Mouse (Mus musculus) left cerebral cortex, postnatal 10 days (tissue): ENCODE measurements around the gene Kat5. TPM values are rescaled to one million over a fixed set of nuclear protein-coding genes. Genes with fewer than 3 reads are reported as not detected.

Source experiments
- DNase-seq, 2 experiments: peaks; one replicate each; pipeline ENCODE4 v3.0.0; 2021 to 2022; ENCODE audit warnings: low spot score in 2 of 2, mixed read lengths in 1 of 2; ENCODE audit errors: extremely low spot score in 1 of 2
- intact Hi-C: fragments of 180-260 bp; cut with DNase I; formaldehyde crosslinking; loops from one replicate; pipeline ENCODE4 v1.15.1; 2025
- total RNA-seq, 2 experiments: library from RNA; stranded (reverse); gene quantifications; 2 replicates each; pipeline ENCODE4 v1.2.3; 2021

Gene Kat5
- total RNA-seq, 2 experiments from 2014 or later, result 70.9 to 79.7 TPM

DNA sequence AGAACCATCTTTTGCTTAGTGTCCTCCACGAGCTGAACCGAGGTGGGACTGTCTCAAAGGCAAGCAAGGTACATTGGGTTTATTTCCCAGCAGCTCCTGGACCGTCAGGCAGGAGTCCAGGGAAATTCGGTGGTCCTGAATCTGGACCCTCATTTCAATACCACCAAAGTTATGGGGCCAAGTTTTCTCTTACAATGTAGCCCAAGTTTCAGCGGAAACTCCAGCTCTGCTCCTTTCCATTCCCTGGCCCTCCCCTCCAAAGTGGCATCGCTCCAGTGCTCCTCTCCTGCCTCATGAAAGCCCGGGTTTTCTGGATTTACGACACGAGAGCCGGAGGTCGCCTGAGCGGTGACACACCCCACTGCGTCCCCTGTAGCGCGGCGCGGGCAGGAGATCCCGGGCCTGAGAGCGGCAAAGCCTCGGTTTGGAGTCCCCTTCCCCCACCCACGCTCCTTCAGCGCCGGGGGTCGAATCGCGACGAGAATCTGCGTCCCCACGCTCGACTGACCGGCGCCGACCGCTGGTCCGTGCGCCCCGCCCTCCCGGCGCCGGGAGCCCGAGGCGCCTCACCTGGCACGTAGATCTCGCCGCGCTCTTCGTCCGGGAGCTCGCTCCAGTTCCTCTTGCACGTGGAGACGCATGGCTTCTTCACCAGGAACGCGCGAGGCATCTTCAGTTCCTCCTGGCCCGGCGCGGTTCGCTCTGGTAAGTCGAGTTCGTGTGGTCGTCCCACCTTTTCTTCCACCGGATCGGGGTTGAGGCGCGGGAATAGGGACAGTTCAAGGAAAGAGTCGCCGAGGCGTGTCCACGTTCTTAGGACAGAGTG, 50.2 kb downstream of the Kat5 start:
- DNase-seq, result no peak
- intact Hi-C loops, result no loop called here

DNA sequence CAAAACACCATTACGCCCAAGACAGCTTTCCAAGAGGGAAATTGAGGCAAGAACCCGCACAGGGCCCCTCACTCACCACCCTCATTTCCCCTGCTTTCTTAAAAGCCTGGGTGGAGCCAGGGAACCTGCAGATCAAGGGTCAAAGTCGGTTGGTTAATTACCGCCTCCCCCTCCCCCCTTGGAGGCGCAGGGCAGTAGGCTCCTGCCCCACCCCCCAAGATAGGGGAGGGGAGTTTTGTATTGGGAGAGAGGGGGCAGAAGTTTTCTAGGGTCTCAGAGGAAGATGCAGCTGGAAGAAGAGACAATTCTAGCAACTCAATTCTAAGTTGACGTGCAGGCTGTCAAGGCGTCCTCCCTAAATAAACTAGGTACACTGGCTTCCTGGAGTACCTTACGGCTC, 50.8 kb downstream of the Kat5 start:
- intact Hi-C loops, result no loop called here

DNA sequence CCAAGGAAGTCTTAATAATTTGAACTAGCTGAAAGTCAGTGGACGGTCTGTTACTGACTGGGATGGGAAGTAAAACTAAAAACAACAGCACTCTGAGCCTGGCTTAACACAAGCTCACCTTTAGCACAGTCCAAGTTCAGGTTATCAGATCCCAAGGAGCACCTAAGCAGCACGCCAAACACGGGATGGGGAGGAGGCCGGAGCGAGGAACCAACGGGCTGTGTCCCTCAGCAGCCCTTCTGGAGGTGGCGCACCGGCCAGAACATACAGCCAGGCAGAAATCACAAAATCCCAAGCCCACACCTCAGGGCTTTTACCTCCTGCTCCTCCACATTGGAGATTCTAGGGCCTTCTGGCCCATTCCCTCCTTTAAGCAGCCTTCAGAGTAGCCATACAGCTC, 51.3 kb downstream of the Kat5 start:
- DNase-seq, result no peak
- intact Hi-C loops, result no loop called here

More for the DNA sequence above, 50.8 kb downstream of the Kat5 start:
- no peak for DNase-seq

DNA sequence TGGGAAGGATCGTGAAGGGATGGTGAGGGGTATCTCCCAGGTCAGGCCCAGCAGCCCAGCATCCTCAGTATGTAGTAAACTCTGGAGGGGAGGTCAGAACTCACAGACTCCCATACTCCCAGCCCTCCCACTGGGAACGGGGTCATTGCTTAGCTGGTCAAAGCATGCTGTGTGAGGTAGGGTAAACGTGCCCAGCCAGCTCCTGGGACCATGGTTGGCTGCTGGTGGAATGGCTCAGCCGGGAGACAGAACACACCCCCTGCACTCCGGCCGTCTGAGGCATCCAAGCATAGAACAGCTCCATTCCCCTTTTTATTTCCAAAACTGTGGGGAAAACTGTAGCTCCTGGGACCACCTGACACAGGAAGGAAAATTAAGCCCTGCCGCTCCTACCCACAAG, 51.9 kb downstream of the Kat5 start:
- intact Hi-C loops, result no loop called here
- DNase-seq, result no peak

DNA sequence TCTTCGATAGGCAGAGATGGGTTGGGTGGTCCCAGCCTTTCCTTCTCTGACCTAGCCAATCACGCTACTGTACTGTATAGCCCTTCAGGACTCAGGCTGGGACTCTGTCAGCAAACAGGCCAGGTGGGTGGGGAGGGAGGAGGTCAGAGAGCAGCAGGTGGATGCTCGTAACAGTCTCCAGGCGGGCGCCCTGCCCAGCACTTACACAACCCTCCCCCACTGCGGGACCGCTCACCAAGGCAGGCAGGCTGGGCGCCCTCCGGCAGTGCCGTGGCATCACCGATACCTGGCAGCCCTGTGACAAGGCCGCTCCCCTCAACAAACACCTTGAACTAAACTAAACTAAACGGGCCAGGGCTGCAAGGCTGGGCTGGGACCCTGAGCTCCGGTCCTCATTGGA, 55.8 kb downstream of the Kat5 start:
- intact Hi-C loops, result no loop called here
- DNase-seq, result no peak

DNA sequence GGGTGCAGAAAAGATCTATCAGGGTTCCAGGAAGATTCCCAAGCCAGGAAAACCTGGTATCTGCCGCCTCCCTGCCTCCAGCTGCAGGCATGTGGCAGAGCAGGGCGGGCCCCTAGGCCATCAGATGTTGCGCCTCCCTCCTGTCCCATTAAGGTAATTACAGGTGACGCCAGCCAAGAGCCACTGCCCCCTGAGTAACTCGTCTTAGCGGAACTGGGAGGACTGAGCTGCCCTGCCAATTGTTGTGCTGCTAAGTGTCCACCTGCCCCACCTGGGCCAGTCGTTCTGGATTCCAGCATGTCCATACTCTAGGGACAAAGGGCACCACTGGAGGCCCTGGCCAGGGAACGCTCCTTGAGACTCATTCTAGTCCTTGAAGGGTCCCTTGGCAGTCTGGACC, 56.2 kb downstream of the Kat5 start:
- DNase-seq, result no peak
- intact Hi-C loops, result no loop called here

Other genes with a start within 250 kb of the Kat5 start
- gene Eif1ad, start 243.5 kb downstream of the Kat5 start, total RNA-seq, result 10 to 100 TPM; 30.0 to 31.0 TPM
- gene Banf1, start 243.1 kb downstream of the Kat5 start, total RNA-seq, result 100 to 1,000 TPM; 113 to 124 TPM
- gene Sart1, start 221.5 kb downstream of the Kat5 start, total RNA-seq, result 10 to 100 TPM; 80.1 to 97.5 TPM
- gene Tsga10ip, start 207.7 kb downstream of the Kat5 start, total RNA-seq, result not detected
- 100 to 1,000 TPM; 188 to 190 TPM for gene Drap1, start 185.3 kb downstream of the Kat5 start, total RNA-seq
- gene AI837181, start 185.1 kb downstream of the Kat5 start, total RNA-seq, result 10 to 100 TPM; 60.0 to 65.6 TPM
- gene Fosl1, start 162.7 kb downstream of the Kat5 start, total RNA-seq, result not detected
- 10 to 100 TPM; 21.9 to 24.0 TPM for gene Ccdc85b, start 152.3 kb downstream of the Kat5 start, total RNA-seq
- gene Fibp, start 149.6 kb downstream of the Kat5 start, total RNA-seq, result 10 to 100 TPM; 89.9 to 90.4 TPM
- 1 to 10 TPM; 2.5 to 4.9 TPM for gene Ctsw, start 141.7 kb downstream of the Kat5 start, total RNA-seq
- gene Efemp2, start 136.3 kb downstream of the Kat5 start, total RNA-seq, result 10 to 100 TPM; 18.3 to 18.6 TPM
- gene Mus81, start 121.8 kb downstream of the Kat5 start, total RNA-seq, result 10 to 100 TPM; 32.2 to 33.3 TPM
- gene Cfl1, start 119.8 kb downstream of the Kat5 start, total RNA-seq, result 1,000 to 10,000 TPM; 1,943 to 1,967 TPM
- 1 to 10 TPM; 4.8 to 5.4 TPM for gene 1700020D05Rik, start 106.5 kb downstream of the Kat5 start, total RNA-seq
- gene Snx32, start 99.7 kb downstream of the Kat5 start, total RNA-seq, result 10 to 100 TPM; 76.9 to 77.8 TPM
- gene Ovol1, start 49.6 kb downstream of the Kat5 start, total RNA-seq, result not detected
- 1 to 10 TPM; 8.3 to 9.2 TPM for gene Ap5b1, start 42.2 kb downstream of the Kat5 start, total RNA-seq
- gene Rnaseh2c, start 8.4 kb downstream of the Kat5 start, total RNA-seq, result 10 to 100 TPM; 68.2 to 71.7 TPM
- 10 to 100 TPM; 21.3 to 21.9 TPM for gene Rela, start 27.2 kb upstream of the Kat5 start, total RNA-seq
- 10 to 100 TPM; 24.6 to 26.5 TPM for gene Sipa1, start 53.5 kb upstream of the Kat5 start, total RNA-seq
- 10 to 100 TPM; 11.9 to 14.3 TPM for gene Map3k11, start 78.5 kb upstream of the Kat5 start, total RNA-seq
- gene Pcnx3, start 78.7 kb upstream of the Kat5 start, total RNA-seq, result 10 to 100 TPM; 69.0 to 82.7 TPM
- gene Kcnk7, start 94.1 kb upstream of the Kat5 start, total RNA-seq, result not detected
- 10 to 100 TPM; 50.4 to 52.0 TPM for gene Ehbp1l1, start 116.1 kb upstream of the Kat5 start, total RNA-seq
- gene Fam89b, start 119.4 kb upstream of the Kat5 start, total RNA-seq, result 10 to 100 TPM; 46.6 to 47.6 TPM
- gene Ltbp3, start 130.7 kb upstream of the Kat5 start, total RNA-seq, result 10 to 100 TPM; 19.9 to 21.4 TPM
- gene Scyl1, start 161.2 kb upstream of the Kat5 start, total RNA-seq, result 10 to 100 TPM; 79.4 to 82.8 TPM